Mouse (Mus musculus) left cerebral cortex, postnatal 25 days (tissue): ENCODE measurements around the gene Cdipt. TPM values are rescaled to one million over a fixed set of nuclear protein-coding genes. Genes with fewer than 3 reads are reported as not detected.

ENCODE experiments used
- DNase-seq, 2 experiments: peaks; one replicate each; pipeline ENCODE4 v3.0.0; 2022; ENCODE audit warnings: low spot score in 2 of 2, mixed read lengths in 1 of 2
- intact Hi-C: fragments of 180-260 bp; cut with DNase I; formaldehyde crosslinking; loops from one replicate; pipeline ENCODE4 v1.15.1; 2025
- total RNA-seq, 2 experiments: library from RNA; stranded (reverse); gene quantifications; 2 replicates each; pipeline ENCODE4 v1.2.3; 2021

The Cdipt gene
- total RNA-seq, 2 experiments from 2014 or later = 194 to 197 TPM

DNA sequence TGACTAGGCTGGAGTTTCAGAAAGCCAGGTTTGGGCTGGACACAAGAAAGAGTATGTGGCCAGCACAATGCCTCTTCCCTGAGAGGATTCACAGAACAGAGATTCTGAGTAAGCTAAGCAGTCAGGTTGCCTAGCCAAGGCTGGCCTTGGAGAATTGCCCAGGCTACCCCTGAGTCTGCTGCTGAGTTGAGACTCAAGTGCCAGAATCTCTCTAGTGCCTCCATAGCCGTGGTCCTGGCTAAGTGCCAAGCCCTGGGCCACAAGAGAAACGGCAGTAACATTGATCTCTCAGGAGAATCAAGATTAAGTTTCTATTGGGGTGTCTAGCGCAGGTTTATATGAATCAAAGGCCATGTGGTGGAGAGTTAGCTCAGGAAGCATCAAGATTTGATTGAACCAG lies 10.1 kb upstream of the Cdipt start:
- intact Hi-C loops = no loop called here
- no peak for DNase-seq

DNA sequence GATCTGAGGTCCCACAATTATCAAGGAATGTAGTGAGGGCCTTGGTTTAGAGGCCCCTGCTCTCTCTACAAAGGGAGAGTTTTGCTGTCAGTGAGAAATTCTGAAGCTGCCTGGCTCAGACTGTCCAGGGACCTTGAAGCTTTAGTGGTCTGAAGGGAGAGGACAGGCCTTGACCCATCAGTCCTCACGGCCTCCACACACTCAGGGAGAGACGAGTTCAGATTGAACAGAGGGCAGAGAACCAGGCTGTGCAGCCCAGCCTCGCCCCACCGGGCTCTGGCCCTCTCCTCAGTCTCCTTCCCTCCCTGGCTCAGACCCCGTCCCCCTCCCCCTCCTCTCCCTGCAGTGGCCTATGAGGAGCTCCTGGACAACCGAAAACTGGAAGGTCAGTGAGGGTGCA lies 8.4 kb upstream of the Cdipt start:
- no peak for DNase-seq
- intact Hi-C loops = no loop called here

DNA sequence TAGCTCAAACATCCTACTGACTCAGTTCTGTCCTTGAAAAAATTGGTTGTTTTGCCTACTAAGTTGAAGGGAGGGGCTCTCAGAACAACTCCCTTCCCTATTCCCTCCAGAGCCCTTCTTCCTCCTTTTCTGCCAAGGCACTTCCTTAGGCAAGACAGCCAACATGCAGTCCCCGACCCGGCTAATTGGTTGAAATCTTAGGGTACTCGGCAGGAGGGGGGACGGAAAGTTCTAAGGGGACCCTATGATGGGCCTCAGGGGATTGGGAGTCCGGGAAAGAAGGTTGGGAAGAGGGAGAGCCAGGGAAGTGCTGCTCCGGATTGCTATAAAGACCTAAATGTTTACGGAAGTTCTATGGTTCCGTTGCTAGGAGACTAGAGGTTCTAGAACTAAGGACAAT lies 221 bp upstream of the Cdipt start:
- peak in 1 of 2 experiments; percentile 29 for DNase-seq
- intact Hi-C loops = no loop called here

DNA sequence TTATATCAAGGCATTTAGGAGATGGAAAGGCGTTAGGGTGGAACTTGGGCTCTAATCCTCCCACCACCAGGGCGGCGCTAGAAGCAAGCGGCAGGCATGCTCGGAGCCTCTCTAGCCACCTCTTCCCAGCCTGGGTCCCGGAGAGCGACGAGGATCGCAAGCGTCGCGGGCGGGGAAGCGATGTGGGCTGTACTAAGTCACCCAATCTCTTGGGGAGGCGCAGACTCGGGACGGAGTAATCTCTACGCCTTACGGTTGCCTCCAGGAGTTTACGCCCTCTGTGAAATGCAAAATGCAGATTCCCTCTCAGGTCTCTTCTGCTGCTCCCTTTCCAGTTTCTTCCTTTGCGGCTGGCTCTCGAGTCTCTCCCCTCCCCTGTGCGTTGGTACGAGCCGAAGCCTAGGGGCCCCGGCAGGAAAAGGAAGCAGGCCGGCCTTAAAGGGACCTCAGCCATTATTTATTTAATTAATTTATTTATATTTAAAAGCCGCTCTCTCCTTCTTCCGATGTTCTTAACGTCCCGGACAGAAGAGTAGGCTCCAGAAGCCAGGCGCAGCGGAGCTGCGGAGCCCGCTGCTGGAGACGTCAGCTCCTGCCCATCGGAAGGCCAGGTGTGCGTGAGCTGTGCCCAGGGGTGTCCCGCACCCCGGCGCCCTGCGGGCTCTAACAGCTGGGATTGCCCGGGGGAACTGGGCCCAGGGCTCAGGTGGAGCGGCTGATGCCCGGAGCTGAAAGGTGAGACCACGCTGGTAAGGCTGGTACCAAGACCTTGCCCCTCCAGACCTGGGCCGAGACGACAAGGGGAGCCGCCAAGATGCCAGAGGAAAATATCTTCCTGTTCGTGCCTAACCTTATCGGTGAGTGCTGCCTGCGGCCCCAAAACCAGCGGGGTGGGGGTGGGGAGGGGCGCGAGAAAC lies 494 bp downstream of the Cdipt start, which contains the start of gene Cdiptos:
Gene Cdiptos (minus strand): TSS at position 149 of the 917 bp plus-strand sequence.
- intact Hi-C loops = loop anchor here (2.0 kb wide), 2 partner anchors 25 to 39 kb away; partner anchors contain the start of genes Mvp and Sez6l2
- DNase-seq = peak; percentile 94 to 97

DNA sequence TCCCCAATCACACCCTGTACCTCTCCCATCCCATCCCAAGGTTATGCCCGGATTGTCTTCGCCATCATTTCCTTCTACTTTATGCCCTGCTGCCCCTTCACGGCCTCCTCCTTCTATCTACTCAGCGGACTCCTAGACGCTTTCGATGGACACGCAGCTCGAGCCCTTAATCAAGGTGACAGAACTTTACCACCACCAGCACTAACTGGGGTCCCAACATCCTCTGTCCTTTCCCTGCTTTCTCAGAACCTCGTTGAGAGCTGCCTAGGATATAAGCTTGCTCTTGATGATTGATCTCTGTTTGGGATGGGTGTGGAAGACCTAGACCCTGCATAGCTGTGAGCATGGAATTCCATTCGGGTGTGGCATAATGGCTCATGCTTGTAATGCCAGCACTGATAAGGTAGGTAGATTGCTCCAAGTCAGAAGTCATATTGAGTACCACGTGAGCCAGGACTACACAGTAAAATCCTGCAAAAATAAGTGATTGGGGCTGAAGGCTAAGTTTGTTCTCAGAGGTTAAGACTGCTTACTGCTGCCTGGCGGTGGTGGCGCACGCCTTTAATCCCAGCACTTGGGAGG lies 1.3 kb downstream of the Cdipt start:
- no peak for DNase-seq
- intact Hi-C loops = loop anchor here (2.0 kb wide), 2 partner anchors 26 to 38 kb away; partner anchors contain the start of genes Mvp and Sez6l2

DNA sequence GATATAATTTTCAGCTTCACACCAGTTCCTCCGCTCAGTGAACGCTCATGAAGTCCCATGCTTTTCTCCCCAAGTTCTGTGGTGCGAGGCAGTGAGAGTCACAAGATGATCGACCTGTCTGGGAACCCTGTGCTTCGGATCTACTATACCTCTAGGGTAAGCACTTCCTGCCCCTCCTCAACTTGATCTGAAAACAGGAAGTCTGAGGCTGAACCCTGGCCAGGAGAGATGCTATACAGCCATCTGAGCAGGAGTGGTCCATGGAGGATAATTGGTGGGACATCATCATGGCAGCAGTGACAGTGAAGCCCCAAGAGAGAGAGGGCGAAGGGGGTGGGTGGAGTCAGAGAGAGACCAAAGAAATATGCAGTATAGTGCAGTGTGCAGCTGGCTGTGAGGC lies 3.1 kb downstream of the Cdipt start:
- DNase-seq = no peak
- intact Hi-C loops = no loop called here

DNA sequence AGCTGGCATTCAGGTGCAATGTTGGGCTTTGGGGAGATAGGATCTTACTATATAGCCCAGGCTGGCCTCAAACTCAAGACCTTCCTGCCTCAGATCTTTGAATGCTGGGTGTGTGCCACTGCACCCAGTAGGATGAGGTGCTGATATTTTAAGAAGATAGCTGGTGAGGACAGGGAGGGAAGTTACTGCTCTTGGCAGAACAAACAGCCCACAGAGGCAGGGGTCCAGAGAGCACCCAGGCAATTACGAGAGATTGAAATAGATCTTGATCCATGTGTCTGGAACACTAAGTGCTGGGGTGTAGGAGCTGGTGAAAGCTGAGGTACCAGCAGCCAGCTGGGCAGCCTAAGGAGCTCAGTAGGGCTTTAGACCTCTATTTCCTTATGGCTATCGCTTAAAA lies 5.9 kb downstream of the Cdipt start:
- intact Hi-C loops = no loop called here

DNA sequence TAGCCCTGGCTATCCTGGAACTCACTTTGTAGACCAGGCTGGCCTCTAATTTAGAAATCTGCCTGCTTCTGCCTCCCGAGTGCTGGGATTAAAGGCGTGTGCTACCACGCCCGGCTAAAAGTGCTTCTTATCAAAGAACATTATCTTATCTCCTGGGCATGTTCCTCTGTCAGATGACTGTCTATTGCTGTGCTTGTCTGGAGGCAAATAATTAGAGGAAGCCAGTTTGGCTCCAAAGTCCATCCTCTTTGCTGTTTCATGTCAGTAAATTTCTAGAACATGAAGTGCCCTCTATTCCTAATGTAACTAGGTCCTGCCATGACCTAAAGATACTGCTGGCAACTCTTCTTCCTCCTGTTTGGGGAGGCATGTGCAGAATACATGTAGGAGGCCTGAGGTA lies 6.3 kb downstream of the Cdipt start:
- intact Hi-C loops = no loop called here
- DNase-seq = no peak

More for the DNA sequence above, 5.9 kb downstream of the Cdipt start:
- no peak for DNase-seq

DNA sequence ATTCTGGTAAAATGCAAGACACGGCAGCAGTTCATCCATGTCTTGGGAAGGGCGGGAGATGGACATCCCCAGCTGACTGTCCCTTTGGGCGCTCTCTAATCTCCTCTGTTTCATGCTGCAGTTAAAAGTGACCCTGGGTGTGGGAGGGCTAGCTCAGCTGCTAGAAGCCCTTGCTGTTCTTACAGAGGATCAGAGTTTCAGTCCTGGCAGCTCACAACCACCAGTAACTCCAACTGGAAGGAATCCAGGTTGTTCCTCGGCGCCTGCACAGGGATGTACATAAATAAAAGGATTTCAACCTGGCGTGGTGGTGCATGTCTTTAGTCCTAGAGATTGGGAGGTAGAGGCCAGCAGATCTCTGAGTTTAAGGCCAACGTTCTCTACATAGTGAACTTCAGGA lies 7.4 kb downstream of the Cdipt start:
- intact Hi-C loops = no loop called here
- DNase-seq = no peak

DNA sequence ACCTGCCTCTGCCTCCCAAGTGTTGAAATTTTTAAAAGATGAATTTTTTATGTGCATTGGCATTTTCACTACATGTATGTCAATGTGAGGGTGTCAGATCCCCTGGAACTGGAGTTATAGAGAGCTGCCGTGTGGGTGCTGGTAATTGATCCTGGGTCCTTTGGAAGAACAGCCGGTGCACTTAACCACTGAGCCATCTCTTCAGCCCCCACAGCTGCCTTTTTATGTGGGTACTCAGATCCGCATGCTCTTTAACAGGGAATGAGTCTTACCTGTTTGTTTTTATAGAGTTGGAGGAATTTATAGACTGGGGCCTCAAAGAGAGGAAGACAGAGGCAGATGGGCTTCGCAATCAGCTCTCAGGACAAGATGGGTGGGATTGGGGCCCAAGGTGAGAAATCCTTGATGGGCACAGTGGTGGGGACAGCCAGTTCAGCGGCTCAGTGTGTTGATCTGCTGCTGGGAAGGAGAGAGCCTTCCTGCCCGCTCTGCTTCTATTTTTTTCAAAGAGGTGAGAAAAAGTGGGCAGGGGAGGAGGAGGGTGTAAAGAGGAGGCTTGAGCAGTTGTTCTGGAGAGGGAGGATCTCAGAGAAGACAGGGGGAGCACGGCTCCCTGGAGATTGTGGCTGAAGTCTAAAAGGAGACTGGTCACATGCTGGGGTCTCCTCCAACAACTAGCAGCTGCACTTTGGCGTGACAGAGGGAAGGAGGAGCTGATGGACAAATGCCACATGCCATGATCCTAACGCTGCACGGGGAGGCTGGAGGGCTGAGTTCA lies 9.1 kb downstream of the Cdipt start:
- intact Hi-C loops = loop anchor here (1.0 to 5.0 kb wide), 3 partner anchors 23 to 117 kb away; partner anchors contain the start of gene Maz
- DNase-seq = peak; percentile 40 to 89

DNA sequence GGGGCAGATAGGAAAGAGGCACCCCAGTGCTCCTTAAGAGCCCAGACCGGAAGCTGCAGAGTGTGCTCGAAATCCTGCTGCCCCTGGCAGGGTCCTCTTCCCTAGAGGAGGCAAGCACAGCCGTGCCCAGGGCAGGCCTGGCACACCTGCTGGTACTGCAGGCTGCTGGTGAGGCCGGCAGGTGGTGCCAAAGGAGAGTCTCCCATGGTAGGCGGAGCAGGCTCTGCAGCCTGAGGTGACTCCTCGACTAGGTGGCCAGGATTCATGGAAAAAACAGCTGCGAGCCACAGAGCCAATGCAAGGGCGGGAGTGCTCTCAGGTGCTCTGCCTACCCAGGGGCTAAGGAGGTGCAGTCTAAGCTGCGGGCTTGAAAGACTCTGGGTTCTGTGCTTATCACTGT lies 10.6 kb downstream of the Cdipt start:
- DNase-seq = peak; percentile 35 to 60
- intact Hi-C loops = loop anchor here (5.0 kb wide), 1 partner anchor 116 kb away; no protein-coding TSS in a partner anchor

DNA sequence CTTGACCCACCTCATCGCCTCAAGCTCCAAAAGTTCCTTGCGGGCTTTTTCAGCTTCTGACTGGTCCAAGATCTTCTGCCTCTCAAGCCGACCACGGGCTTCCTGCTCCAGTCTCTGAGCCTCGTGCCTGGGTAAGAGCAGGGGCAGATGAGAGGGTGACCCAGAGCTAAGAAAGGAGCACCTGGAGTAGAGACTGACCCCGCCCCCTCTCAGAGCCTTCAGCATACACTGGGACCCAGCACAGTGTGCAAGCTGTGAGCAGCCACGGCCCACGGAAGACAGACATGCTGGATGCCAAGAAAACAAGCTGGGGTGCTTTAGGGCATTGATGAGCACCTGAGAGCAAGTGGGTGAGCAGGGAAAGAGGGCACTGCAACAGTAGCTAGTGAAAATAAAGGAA lies 13.1 kb downstream of the Cdipt start:
- no peak for DNase-seq
- intact Hi-C loops = loop anchor here (5.0 kb wide), 1 partner anchor 113 kb away; no protein-coding TSS in a partner anchor

DNA sequence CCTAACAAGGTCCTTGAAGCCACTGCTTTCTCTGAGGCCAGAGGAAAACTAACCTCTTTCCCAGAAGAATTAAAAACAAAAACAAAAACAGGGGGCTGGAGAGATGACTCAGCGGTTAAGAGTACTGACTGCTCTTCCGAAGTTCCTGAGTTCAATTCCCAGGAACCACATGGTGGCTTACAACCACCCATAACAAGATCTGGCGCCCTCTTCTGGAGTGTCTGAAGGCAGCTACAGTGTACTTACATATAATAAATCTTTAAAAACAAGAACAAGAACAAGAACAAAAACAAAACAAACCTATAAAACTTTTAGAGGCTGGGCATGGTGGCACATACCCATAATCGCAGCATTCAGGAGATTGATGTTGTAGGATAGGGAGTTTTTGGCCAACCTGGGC lies 20.7 kb downstream of the Cdipt start:
- no peak for DNase-seq
- intact Hi-C loops = no loop called here

DNA sequence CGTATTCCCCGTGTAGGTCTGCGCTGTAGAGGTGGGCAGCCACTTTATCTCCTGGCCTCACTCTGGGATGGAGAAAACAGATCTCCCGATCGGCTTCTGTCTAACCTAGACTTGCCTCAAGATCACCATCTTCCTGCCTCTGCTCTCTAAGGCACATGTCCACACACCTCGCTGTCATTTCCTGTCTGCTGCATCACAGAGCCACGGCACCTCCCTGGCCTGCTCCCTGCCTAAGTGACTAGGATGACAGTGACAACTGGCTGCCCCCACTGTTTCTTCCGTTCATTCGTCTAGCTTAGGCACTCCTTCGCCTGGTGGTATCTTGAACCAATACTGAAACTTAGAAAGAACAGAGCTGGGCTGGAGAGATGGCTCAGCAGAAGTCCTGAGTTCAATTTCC lies 23.9 kb downstream of the Cdipt start:
- intact Hi-C loops = no loop called here
- DNase-seq = no peak

DNA sequence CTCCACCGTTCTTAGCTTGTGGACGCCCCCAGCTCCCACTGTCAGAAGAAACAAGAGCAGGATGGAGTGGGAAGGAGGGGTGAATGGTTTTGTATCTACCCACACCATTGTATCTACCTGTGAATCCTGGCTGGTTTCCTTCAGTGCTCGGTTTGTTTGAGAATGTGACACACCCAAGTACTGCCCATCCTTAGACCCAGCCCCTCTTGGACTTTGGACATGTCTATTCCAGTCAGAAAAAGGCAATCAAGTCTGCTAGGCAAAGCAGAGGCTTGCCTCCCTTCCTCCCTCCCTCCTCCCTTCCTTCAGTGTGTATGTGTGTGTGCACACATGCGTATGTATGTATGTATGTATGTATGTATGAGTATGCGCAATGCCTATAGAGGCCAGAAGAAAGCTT lies 27.9 kb downstream of the Cdipt start:
- intact Hi-C loops = no loop called here
- no peak for DNase-seq

DNA sequence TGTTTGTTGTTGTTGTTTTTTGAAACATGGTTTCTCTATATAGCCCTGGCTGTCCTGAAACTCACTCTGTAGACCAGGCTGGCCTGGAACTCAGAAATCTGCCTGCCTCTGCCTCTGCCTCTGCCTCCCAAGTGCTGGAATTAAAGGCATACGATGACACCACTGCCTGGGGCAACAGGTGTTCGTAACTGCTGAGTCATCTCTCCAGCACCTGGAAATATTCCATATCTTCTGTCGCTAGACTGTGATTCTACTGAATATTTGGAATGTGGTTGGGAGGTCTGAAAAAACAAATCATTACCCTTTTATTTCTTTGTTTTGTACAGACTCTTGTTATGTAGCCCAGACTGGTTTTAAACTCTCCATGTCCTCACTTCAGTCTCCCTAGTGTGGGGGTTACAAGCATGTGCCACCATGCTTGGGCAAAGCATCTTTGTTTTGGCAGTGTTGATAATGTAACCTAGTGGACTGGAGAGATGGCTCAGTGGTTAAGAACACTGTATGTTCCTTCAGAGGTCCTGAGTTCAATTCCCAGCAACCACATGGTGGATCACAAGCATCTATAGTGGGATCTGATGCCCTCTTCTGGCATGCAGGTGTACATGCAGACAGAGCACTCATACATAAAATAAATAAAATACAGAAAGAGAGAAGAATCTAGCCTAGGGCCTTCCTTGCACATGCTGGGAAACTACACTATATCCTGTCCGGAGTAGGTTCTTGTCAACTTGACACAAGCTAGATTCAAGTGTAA lies 28.6 kb downstream of the Cdipt start:
- intact Hi-C loops = no loop called here
- no peak for DNase-seq

DNA sequence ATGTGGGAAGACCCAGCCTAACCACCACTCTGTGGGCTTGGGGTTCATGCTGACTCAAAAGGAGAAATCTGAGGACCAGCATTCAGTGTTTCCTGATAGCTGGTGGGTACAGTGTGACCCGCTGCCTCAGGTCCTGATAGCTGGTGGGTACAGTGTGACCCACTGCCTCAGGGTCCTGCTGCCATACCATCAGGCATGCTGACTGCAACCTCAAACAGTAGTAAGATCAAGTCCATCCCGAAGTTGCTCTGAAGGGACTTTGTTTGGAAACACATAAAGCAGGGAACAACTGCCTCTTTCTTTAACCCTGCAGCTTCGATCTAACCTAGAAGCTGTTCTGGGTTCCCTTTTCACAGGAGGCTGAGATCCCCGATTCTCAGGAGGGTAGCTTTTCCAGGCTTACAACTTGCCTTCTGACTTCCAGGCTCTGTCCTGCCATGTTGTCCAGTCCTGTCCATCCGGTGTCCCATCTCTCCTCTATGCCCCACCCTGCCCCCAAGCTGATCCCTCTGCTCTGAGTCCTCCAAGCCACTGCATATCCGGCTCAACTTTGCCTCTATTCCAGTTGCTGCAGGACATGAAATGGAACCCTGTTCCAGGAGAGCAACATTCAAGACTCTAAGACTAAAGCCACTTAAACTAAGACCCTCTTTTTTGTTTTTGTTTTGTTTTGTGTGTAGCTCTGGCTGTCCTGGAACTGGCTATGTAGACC lies 31.8 kb downstream of the Cdipt start:
- no peak for DNase-seq
- intact Hi-C loops = loop anchor here (1.0 kb wide), 1 partner anchor 22 kb away; no protein-coding TSS in a partner anchor

DNA sequence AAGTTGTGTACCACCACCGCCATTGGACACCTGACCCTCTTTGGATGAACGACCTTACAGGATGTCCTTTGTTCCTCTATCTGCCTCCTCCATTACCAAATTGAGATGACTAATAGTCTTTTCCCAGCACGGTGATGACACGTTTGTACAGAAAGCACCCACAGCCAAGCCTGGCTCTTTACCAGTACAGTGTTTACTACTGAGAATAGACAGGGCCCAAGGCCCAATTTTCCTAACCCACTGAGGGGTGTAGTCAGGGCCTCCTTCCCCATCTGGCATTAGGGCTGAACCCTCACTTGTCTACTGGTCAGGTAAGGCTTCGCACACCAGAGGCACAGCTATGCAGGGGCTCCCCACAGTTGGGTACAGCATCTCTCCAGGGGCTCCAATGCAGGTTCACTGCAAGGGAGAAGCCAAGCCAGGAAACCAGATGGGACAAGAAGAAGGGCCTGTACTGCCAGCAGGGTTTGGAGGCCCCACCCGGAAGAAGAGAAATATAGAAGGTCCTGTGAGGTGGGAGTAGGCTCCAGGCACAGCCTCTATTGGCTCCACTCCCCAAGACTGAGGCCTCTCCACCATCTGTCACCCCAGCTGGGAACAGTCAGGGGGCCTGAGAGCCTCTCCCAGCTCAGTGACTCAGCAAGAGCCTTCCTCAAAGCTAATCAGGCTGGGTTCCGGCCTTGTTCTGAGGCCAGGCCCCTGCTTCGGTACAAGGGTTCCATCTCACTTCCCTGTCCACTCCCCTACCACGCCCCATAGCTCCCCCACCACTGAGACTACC lies 32.7 kb downstream of the Cdipt start:
- intact Hi-C loops = loop anchor here (1.0 kb wide), 1 partner anchor 23 kb away; no protein-coding TSS in a partner anchor
- peak; percentile 74 to 93 for DNase-seq
